Mouse (Mus musculus) bone marrow macrophage, adult 2 months (primary cell): Measurements from ENCODE around the gene Hist1h4k.

Source experiments
- CTCF ChIP-seq: IDR thresholded peaks from 2 replicates; pipeline ENCODE4 v1.5.1; 2012; ENCODE audit warnings: low read depth, mild to moderate bottlenecking, low read length, moderate library complexity
- POLR2A ChIP-seq: IDR thresholded peaks from 2 replicates; pipeline ENCODE4 v1.6.1; 2012; ENCODE audit warnings: mild to moderate bottlenecking, low read depth, low read length, borderline replicate concordance

DNA sequence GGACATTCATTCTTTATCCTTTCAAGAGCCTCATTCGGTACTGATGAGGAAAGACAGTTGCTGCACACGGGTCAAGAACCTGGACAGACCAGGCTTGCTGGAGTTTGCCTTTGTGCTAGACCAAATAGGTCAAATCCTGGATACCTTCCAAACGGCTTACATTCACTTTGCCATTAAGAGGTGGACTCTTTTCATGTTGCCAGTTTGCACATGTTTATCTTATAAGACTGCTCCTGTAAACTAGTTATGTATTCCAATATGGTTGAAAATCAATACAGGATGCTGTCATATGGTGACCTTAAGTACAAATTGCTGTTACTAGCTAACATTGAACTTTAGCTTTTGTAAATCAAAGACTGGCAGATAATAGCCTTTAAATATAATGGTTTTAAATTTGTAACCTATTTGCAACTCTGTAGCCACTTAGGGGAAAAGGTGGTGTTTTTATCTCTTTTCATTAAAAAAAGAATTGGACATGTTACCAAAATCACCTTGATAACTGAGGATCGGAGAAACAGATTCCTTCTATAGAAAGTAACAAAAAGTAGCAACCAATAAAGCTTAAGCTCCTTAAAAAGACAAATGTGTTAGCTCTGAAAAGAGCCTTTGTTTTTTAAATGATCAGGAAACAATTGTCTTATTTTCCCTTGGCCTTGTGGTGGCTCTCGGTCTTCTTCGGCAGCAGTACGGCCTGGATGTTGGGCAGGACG, 36.0 kb upstream of the Hist1h4k start:
- TF ChIP-seq CTCF (no peak), POLR2A (no peak)
